Mouse (Mus musculus): ENCODE measurements around the gene Numbl. TPM values are rescaled to one million over a fixed set of nuclear protein-coding genes. Genes with fewer than 3 reads are reported as not detected.

Numbl gene
- polyA plus RNA-seq, 1 experiment from 2014 or later, result 11.7 TPM

DNA sequence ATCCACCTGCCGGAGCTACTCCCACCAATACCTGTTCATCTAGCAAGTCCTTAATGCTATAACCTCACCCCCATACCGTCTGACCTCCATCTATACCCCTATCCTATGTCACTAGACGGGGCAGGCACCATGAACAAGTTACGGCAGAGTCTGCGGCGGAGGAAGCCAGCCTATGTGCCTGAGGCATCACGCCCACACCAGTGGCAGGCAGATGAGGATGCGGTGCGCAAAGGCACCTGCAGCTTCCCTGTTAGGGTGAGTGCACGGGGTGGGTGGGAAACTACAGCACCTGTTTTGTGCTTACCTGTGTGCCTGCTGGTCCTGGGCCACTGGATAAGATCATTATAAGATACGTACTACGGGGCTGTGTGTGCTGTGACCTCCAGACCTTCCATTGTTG lies 6.5 kb downstream of the Numbl start:
- TF ChIP-seq EP300 (IDR thresholded peaks at IDR 0.05) (no peak), CTCF (IDR thresholded peaks at IDR 0.05) (no peak)
- WGBS, result 91% methylated on average over 12 of the region's 12 CpGs
- ATAC-seq (no peak), DNase-seq (ENCODE audit: low spot score) (no peak)
- Histone ChIP-seq H3K9ac (replicated peaks; ENCODE audit: low read depth) (no peak overlapping the region), H3K36me3 (ENCODE audit: insufficient read depth, low read length) (peaks cover 7% of the 10 kb centered on the region; the same call in 1 of the 2 replicates), H3K27me3 (replicated peaks; ENCODE audit: insufficient read depth, low read length) (no peaks in the 10 kb centered on the region), H3K27ac (ENCODE audit: low read length) (no peak overlapping the region), H3K4me3 (ENCODE audit: low read depth, low read length) (no peak overlapping the region), H3K4me2 (replicated peaks; ENCODE audit: low read depth, low read length) (no peak overlapping the region), H3K9me3 (ENCODE audit: low read length) (no peaks in the 10 kb centered on the region), H3K4me1 (ENCODE audit: insufficient read depth, low read depth, low read length) (no peaks in the 10 kb centered on the region)

GRCm38 (mm10) chr7:27266515-27267128 lies 8.4 kb downstream of the Numbl start:
- H3K9me3 ChIP-seq (ENCODE audit: low read length), result no peaks in the 10 kb centered on the region
- H3K4me1 ChIP-seq (ENCODE audit: insufficient read depth, low read depth, low read length), result no peaks in the 10 kb centered on the region
- H3K4me2 ChIP-seq (replicated peaks; ENCODE audit: low read depth, low read length), result no peak overlapping the region
- no peak overlapping the region for H3K9ac ChIP-seq (replicated peaks; ENCODE audit: low read depth)
- no peaks in the 10 kb centered on the region for H3K27me3 ChIP-seq (replicated peaks; ENCODE audit: insufficient read depth, low read length)
- H3K4me3 ChIP-seq (ENCODE audit: low read depth, low read length), result no peak overlapping the region
- peak; percentile 43; the same call in 1 of the 2 replicates for ATAC-seq
- no peak for DNase-seq (ENCODE audit: low spot score)
- WGBS, result 34% methylated on average over 20 of the region's 20 CpGs
- TF ChIP-seq EP300 (IDR thresholded peaks at IDR 0.05), result no peak
- no peak for TF ChIP-seq CTCF (IDR thresholded peaks at IDR 0.05)
- H3K27ac ChIP-seq (ENCODE audit: low read length), result peak overlapping the region; percentile 5
- peaks cover 7% of the 10 kb centered on the region; the same call in 1 of the 2 replicates for H3K36me3 ChIP-seq (ENCODE audit: insufficient read depth, low read length)

DNA sequence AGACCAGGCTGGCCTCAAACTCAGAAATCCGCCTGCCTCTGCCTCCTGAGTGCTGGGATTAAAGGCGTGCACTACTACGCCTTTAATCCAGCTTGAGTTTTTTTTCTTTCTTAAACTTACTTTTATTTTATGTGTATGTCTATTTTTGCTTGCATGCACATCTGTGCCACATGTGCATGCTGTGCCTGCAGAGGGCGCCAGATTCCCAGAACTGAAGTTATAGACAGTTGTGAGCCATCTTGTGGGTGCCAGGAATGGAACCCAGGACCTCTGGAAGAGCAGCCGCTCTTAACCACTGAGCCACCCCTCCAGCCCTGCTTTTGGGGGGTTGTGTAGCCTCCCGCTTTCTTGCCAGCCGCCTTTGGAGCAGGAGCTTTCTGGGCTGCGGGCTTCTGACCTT lies 13.2 kb downstream of the Numbl start:
- Histone ChIP-seq H3K9me3 (ENCODE audit: low read length) (no peaks in the 10 kb centered on the region), H3K27me3 (replicated peaks; ENCODE audit: insufficient read depth, low read length) (no peaks in the 10 kb centered on the region), H3K4me2 (replicated peaks; ENCODE audit: low read depth, low read length) (no peak overlapping the region), H3K27ac (ENCODE audit: low read length) (no peak overlapping the region), H3K36me3 (ENCODE audit: insufficient read depth, low read length) (peaks cover 19% of the 10 kb centered on the region; the same call in 1 of the 2 replicates), H3K9ac (replicated peaks; ENCODE audit: low read depth) (no peak overlapping the region), H3K4me3 (ENCODE audit: low read depth, low read length) (no peak overlapping the region), H3K4me1 (ENCODE audit: insufficient read depth, low read depth, low read length) (no peaks in the 10 kb centered on the region)
- ATAC-seq (no peak), DNase-seq (ENCODE audit: low spot score) (no peak)
- TF ChIP-seq EP300 (IDR thresholded peaks at IDR 0.05) (no peak), CTCF (IDR thresholded peaks at IDR 0.05) (peak; percentile 26; the same call in 1 of the 2 replicates)
- 87% methylated on average over 8 of the region's 8 CpGs for WGBS

DNA sequence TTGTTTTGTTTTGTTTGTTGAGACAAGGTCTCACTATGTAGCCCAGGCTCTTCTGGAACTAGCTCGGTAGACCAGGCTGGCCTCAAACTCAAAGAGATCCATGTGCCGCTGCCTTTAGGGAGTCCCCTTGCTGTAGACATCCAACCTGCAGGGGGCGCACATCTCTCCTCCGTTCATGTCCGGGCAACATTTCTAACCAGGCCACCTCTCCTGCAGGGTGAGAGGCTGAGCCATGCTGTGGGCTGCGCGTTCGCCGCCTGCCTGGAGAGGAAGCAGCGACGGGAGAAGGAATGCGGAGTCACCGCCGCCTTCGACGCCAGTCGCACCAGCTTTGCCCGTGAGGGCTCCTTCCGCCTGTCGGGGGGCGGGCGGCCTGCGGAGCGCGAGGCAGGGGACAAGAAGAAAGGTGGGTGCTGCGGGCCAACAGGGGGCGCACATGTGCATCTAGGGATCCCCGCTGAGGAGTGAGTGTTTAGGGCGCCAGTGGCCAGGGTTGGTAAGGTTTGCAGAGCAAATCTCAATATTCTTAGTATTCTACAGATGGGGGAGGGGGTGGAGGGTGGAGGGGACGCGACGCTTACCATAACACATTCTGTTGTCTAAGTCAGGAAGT lies 15.6 kb downstream of the Numbl start:
- WGBS, result 62% methylated on average over 29 of the region's 32 CpGs
- Histone ChIP-seq H3K36me3 (ENCODE audit: insufficient read depth, low read length) (peaks cover 12% of the 10 kb centered on the region), H3K4me1 (ENCODE audit: insufficient read depth, low read depth, low read length) (no peaks in the 10 kb centered on the region), H3K4me3 (ENCODE audit: low read depth, low read length) (no peak overlapping the region), H3K27me3 (replicated peaks; ENCODE audit: insufficient read depth, low read length) (no peaks in the 10 kb centered on the region), H3K27ac (ENCODE audit: low read length) (no peak overlapping the region), H3K9ac (replicated peaks; ENCODE audit: low read depth) (no peak overlapping the region), H3K4me2 (replicated peaks; ENCODE audit: low read depth, low read length) (0 out of 2 replicates have a peak overlapping the region, but pooled peaks have one; percentile 4), H3K9me3 (ENCODE audit: low read length) (no peaks in the 10 kb centered on the region)
- ATAC-seq, result peak; percentile 57
- peak; percentile 46 for DNase-seq (ENCODE audit: low spot score)
- no peak for TF ChIP-seq EP300 (IDR thresholded peaks at IDR 0.05)
- peak; percentile 68 for TF ChIP-seq CTCF (IDR thresholded peaks at IDR 0.05)

- H3K9me3 ChIP-seq (ENCODE audit: low read length), result no peaks in the 10 kb centered on the region
- no peak overlapping the region for H3K4me2 ChIP-seq (replicated peaks; ENCODE audit: low read depth, low read length)
- DNase-seq (ENCODE audit: low spot score), result no peak
- 77% methylated on average over 4 of the region's 4 CpGs for WGBS
- no peak for ATAC-seq
- no peaks in the 10 kb centered on the region for H3K4me1 ChIP-seq (ENCODE audit: insufficient read depth, low read depth, low read length)
- no peak for TF ChIP-seq EP300 (IDR thresholded peaks at IDR 0.05)
- TF ChIP-seq CTCF (IDR thresholded peaks at IDR 0.05), result no peak
- H3K4me3 ChIP-seq (ENCODE audit: low read depth, low read length), result no peak overlapping the region
- H3K27ac ChIP-seq (ENCODE audit: low read length), result no peak overlapping the region
- H3K9ac ChIP-seq (replicated peaks; ENCODE audit: low read depth), result no peak overlapping the region
- peaks cover 18% of the 10 kb centered on the region for H3K36me3 ChIP-seq (ENCODE audit: insufficient read depth, low read length)
- no peaks in the 10 kb centered on the region for H3K27me3 ChIP-seq (replicated peaks; ENCODE audit: insufficient read depth, low read length)
Observed at GRCm38 (mm10) chr7:27274916-27275315, 16.7 kb downstream of the Numbl start.

- H3K9me3 ChIP-seq (ENCODE audit: low read length), result no peaks in the 10 kb centered on the region
- ATAC-seq (peak; percentile 40; the same call in 1 of the 2 replicates), DNase-seq (ENCODE audit: low spot score) (peak; percentile 30)
- H3K9ac ChIP-seq (replicated peaks; ENCODE audit: low read depth), result no peak overlapping the region
- H3K4me2 ChIP-seq (replicated peaks; ENCODE audit: low read depth, low read length), result no peak overlapping the region
- no peaks in the 10 kb centered on the region for H3K4me1 ChIP-seq (ENCODE audit: insufficient read depth, low read depth, low read length)
- H3K27me3 ChIP-seq (replicated peaks; ENCODE audit: insufficient read depth, low read length), result no peaks in the 10 kb centered on the region
- no peak for TF ChIP-seq CTCF (IDR thresholded peaks at IDR 0.05)
- no peak for TF ChIP-seq EP300 (IDR thresholded peaks at IDR 0.05)
- no peak overlapping the region for H3K4me3 ChIP-seq (ENCODE audit: low read depth, low read length)
- peaks cover 25% of the 10 kb centered on the region for H3K36me3 ChIP-seq (ENCODE audit: insufficient read depth, low read length)
- no peak overlapping the region for H3K27ac ChIP-seq (ENCODE audit: low read length)
- 60% methylated on average over 7 of the region's 7 CpGs for WGBS
Observed at GRCm38 (mm10) chr7:27276021-27276420, 17.8 kb downstream of the Numbl start.

Data from lung, postnatal 0 days (tissue).